Mouse (Mus musculus) lung, embryonic 14.5 days (tissue): ENCODE results near the gene Psg16. TPM values are rescaled to one million over a fixed set of nuclear protein-coding genes. Genes with fewer than 3 reads are reported as not detected.

Experiments used
- ATAC-seq: fragments of 200-750 bp; cut with Nextera tagmentation; 2 replicates; pipeline ENCODE4 v1.8.0; 2017; ENCODE audit warnings: mild to moderate bottlenecking, moderate TSS enrichment, moderate library complexity; ENCODE audit not compliant: insufficient read depth
- DNase-seq: peaks from one replicate; pipeline ENCODE4 v3.0.0-alpha.2; 2015
- H3K27ac ChIP-seq: fragments of 300-500 bp; sonication (generic); 2 replicates; pipeline ENCODE4 v1.5.1; 2014; ENCODE audit warnings: low read depth, mild to moderate bottlenecking, moderate library complexity
- H3K27me3 ChIP-seq: fragments of 300-500 bp; sonication (generic); 2 replicates; pipeline ENCODE4 v1.6.1; 2014; ENCODE audit warnings: low read length, control low read depth; ENCODE audit not compliant: insufficient read depth
- H3K36me3 ChIP-seq: fragments of 300-500 bp; sonication (generic); 2 replicates; pipeline ENCODE4 v1.6.1; 2014; ENCODE audit warnings: control low read depth; ENCODE audit not compliant: insufficient read depth
- H3K4me1 ChIP-seq: fragments of 300-500 bp; sonication (generic); 2 replicates; pipeline ENCODE4 v1.6.1; 2014; ENCODE audit warnings: antibody characterized with exemption, control low read depth; ENCODE audit not compliant: insufficient read depth
- H3K4me2 ChIP-seq: fragments of 300-500 bp; sonication (generic); 2 replicates; pipeline ENCODE4 v1.6.1; 2014; ENCODE audit warnings: mild to moderate bottlenecking
- H3K4me3 ChIP-seq: fragments of 300-500 bp; sonication (generic); 2 replicates; pipeline ENCODE4 v1.5.1; 2014; ENCODE audit warnings: low read depth, low read length
- H3K9ac ChIP-seq: fragments of 300-500 bp; sonication (generic); 2 replicates; pipeline ENCODE4 v1.6.1; 2014
- H3K9me3 ChIP-seq: fragments of 300-500 bp; sonication (generic); 2 replicates; pipeline ENCODE4 v1.6.1; 2016; ENCODE audit warnings: low read depth, low read length, control low read depth
- CTCF ChIP-seq: IDR thresholded peaks from 2 replicates; pipeline ENCODE4 v1.5.1; 2016; ENCODE audit warnings: antibody characterized with exemption, low read depth
- WGBS: fragments of 180-500 bp; shearing (Covaris S2); extraction: QIAGEN DNeasy Blood & Tissue Kit; methylation state at CpG from one replicate; pipeline ENCODE4 v1.1.7; 2014; 5-methylcytosine and 5-hydroxymethylcytosine counted together
- polyA plus RNA-seq: library from polyadenylated mRNA; unstranded; fragments of >200 nt; fragmentation: Nextera tagmentation; extraction: Ambion mirVana; gene quantifications from 2 replicates; pipeline ENCODE4 v1.2.1, GENCODE M21; 2014

Gene Psg16
- polyA plus RNA-seq: 0.11 and 0.18 TPM in 2 replicates

DNA sequence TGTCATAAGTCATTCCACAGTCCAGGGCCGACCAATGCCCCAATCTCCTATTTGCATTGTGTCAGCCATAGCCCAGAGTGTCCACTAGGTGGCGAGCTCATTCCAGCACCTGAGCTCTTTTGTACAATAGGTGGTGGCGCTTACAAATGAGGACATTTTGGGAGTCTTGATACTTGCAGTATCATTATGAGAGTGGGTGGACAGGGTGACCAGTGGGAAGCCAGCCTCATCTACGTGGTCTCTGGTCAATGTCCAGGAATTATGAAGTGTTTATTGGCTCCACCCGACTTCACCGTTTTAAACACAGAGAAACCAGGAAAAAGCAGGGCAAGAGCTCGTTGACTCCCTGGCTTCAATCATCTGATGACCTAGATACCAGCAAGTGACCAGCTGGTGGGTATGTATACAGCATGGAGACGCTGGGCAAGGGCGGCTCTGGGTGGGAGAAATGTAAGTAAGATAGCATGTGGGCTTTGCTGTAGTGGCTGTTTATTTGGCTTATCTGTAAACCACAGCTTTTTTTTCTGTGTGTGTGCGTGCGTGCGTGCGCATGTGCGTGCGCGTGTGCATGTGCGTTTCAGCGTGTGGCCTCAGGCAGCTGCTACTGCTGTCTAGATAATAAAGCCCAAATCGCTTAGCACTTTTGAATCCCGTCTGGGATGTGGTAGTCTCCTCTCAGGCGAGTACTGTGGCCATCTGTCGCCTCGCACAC, at the start of gene Psg16:
Psg16 (plus strand) TSS at position 137 of the 712 bp plus-strand sequence.
- Histone ChIP-seq H3K4me2 (no peak within 1 kb of the TSS), H3K4me3 (no peak within 1 kb of the TSS)

GRCm38 (mm10) chr7:17024141-17024540, 49.7 kb upstream of the Psg16 start:
- DNase-seq (peak; percentile 28), ATAC-seq (no peak)
- peak overlapping the region; percentile 51; the same call in 1 of the 2 replicates for H3K27ac ChIP-seq
- no peaks in the 10 kb centered on the region for H3K27me3 ChIP-seq
- TF ChIP-seq CTCF: no peak
- H3K4me3 ChIP-seq: no peak overlapping the region
- no peaks in the 10 kb centered on the region for H3K4me1 ChIP-seq
- 72% methylated on average over 6 of the region's 6 CpGs for WGBS
- H3K36me3 ChIP-seq: peaks cover 54% of the 10 kb centered on the region
- H3K4me2 ChIP-seq: no peak overlapping the region
- H3K9me3 ChIP-seq: no peaks in the 10 kb centered on the region
- no peak overlapping the region for H3K9ac ChIP-seq

More for the DNA sequence above, at the start of gene Psg16:
- peak; percentile 69 for ATAC-seq
- Histone ChIP-seq H3K27ac (no peak within 1 kb of the TSS), H3K27me3 (no peaks in the 10 kb centered on the region), H3K36me3 (no peaks in the 10 kb centered on the region), H3K9ac (no peak within 1 kb of the TSS), H3K4me1 (no peaks in the 10 kb centered on the region), H3K9me3 (no peaks in the 10 kb centered on the region)
- WGBS: 56% methylated on average over 23 of the region's 23 CpGs
- peak; percentile 82 for DNase-seq
- TF ChIP-seq CTCF: peak; percentile 93

DNA sequence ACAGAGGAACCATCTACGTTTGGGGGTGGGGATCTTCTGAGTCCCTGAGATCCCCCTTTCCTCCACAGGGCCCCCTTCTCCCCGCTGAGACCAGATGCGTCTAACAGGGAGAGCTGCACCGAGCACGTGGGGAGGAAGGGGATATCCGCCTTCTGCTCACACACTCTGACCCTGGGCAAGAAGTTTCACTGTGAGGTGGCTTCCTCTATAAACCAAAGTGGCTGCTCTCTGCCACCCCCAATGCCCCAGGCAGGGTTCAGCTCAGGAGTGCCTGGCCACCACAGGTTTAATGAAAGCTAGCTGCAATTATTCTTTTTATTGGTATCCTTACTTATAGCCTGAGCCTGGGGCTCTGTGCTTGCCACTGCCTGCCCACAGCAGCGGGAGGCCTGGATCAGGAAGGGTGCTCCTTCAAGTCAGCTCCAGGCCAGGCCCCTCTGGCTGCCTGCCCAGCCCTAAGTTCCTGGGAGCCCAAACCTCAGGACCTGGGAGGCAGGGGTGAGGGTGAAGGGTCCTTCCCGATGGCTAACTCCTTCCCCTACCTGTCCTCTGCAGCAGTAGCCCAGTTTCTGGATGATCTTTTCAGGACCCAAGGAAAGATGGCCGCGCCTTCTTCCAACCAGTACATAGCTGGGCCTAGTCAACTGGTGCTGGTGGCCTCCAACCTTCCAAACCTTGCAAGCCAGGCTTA, 48.9 kb upstream of the Psg16 start:
- no peaks in the 10 kb centered on the region for H3K27me3 ChIP-seq
- peaks cover 47% of the 10 kb centered on the region for H3K36me3 ChIP-seq
- no peak overlapping the region; the same call in 1 of the 2 replicates for H3K9ac ChIP-seq
- WGBS: 76% methylated on average over 10 of the region's 10 CpGs
- H3K4me3 ChIP-seq: no peak overlapping the region
- ATAC-seq (no peak), DNase-seq (peak; percentile 9)
- no peaks in the 10 kb centered on the region for H3K4me1 ChIP-seq
- peak overlapping the region; percentile 51; the same call in 1 of the 2 replicates for H3K27ac ChIP-seq
- H3K9me3 ChIP-seq: no peaks in the 10 kb centered on the region
- no peak for TF ChIP-seq CTCF
- peak overlapping the region; percentile 18; the same call in 1 of the 2 replicates for H3K4me2 ChIP-seq

DNA sequence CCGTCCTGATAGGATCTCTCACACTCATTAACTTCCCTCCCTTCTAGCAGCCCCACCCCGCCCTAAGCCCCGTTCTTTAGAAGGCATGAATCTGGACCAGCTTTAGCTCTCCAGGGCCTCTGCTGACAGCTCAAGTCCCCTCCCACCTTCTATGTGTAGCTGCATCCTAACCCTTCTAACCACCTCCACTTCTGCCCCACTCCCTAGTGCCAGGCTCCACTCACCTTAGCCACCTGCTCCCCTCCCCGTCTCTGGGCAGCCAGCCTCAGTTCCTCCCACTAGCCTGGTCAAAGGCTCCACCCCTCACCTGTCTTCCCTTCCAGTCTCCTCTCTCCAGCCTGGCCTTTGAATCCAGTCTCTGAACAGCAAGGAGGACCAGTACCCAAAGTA, 48.3 kb upstream of the Psg16 start:
- ATAC-seq (no peak), DNase-seq (no peak)
- no peak overlapping the region for H3K4me3 ChIP-seq
- peak overlapping the region; percentile 70 for H3K4me2 ChIP-seq
- no peak for TF ChIP-seq CTCF
- no peaks in the 10 kb centered on the region for H3K4me1 ChIP-seq
- peaks cover 45% of the 10 kb centered on the region for H3K36me3 ChIP-seq
- H3K27me3 ChIP-seq: no peaks in the 10 kb centered on the region
- H3K9me3 ChIP-seq: no peaks in the 10 kb centered on the region
- 62% methylated on average over 4 of the region's 4 CpGs for WGBS
- H3K27ac ChIP-seq: peak overlapping the region; percentile 24; the same call in 1 of the 2 replicates
- no peak overlapping the region for H3K9ac ChIP-seq

DNA sequence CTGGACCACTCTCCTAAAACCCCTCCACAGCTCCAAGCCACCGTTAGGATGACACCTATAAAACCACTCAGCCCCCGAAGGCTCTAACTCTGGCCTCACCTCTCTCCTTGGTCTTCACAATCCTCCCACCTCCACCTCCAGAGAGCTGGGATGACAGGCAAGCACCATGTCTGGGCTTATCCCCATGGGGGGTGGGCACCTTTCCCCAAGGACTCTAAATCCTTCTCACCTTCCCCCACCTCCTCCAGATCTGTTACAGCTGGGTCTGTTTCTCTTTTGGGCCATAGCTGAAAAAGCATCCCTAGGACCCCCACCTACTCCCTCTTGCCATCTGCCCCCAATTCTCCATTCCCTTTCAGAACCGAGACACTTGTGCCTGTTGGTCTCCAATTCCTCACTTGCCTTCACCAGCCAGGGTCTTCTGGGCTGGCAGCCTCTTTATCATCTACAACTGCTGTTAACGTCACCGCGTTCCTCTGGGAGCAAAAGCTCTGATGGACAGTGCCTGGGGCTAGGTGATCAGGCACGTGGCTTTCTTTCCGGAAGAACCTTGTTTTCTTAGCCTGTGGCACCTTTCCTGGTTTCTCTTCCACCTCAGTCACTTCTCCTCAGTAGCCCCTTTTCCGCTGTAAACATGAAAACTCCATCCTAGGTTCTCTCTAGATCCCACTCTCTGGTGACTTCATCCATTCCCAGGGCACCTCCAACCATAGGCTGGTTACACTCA, 47.8 kb upstream of the Psg16 start:
- Histone ChIP-seq H3K9ac (peak overlapping the region; percentile 76), H3K4me2 (peak overlapping the region; percentile 70), H3K9me3 (no peaks in the 10 kb centered on the region), H3K4me1 (no peaks in the 10 kb centered on the region), H3K4me3 (peak overlapping the region; percentile 71; the same call in 1 of the 2 replicates), H3K36me3 (peaks cover 45% of the 10 kb centered on the region), H3K27me3 (no peaks in the 10 kb centered on the region), H3K27ac (no peak overlapping the region)
- no peak for ATAC-seq
- no peak for TF ChIP-seq CTCF
- DNase-seq: no peak
- WGBS: 67% methylated on average over 9 of the region's 9 CpGs

DNA sequence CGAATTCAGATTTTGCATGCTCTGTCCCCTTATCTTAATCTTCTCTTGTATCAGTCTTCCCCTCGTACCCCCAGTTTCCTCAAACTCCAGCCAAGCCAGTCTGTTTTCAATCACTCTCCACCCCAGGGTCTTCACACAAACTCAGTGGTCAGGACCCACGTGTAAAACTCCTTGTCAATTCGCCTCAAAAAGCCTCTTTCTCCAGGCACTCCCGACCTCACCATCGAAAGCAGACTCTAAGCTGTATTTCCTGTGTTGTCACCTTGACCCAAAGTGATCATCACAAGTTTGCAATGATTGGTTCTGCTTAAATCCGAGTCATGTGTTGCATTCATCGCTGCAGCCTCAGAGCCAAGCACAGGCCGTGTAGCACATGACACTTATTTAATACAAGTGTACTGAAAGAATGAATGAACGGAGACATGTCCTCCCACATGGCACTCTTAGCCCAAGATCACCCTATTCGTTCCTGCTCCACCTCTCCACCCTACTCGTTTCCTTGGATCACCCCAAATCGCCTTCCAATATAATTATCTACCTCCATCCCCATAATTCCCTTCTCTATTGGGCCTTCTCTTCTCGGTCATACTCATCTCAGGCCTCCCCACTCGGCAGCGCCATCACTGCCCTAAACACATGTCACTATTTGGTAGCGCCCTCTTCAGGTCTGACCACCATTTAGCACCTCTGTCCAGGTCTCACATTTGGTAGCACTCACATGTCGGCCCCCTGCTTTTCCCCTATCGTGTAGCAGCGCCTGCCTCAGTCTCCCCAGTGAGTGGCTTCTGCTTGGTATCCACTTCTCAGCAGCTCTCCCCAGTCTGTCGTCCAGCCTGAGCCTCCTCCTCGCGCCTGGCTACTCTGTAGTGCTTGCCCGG, 46.9 kb upstream of the Psg16 start:
- Histone ChIP-seq H3K4me1 (no peaks in the 10 kb centered on the region), H3K27ac (peak overlapping the region; percentile 74; the same call in 1 of the 2 replicates), H3K4me2 (peak overlapping the region; percentile 70), H3K36me3 (peaks cover 41% of the 10 kb centered on the region), H3K9me3 (no peaks in the 10 kb centered on the region), H3K27me3 (no peaks in the 10 kb centered on the region), H3K4me3 (peak overlapping the region; percentile 71), H3K9ac (peak overlapping the region; percentile 76)
- DNase-seq (peak; percentile 83), ATAC-seq (no peak; the same call in 1 of the 2 replicates)
- TF ChIP-seq CTCF: peak; percentile 74
- 3% methylated on average over 24 of the region's 24 CpGs for WGBS
